Mouse (Mus musculus) CH12.LX (cell line): ENCODE measurements at regions not wholly inside any gene's neighbourhood (a gene's known extent, or its start where the extent isn't known, plus 50 kb on each side); places are given as distances from the start of the nearest gene placed in this dataset.

Experiments used
- DNase-seq: peaks from one replicate; pipeline ENCODE4 v3.0.0-alpha.2; 2013; ENCODE audit errors: extremely low read depth
- H3K27ac ChIP-seq: 2 replicates; pipeline ENCODE4 v1.5.1; 2012; ENCODE audit warnings: low read depth, mild to moderate bottlenecking, control low read depth, moderate library complexity; ENCODE audit not compliant: insufficient read depth
- H3K27me3 ChIP-seq: replicated peaks from 2 replicates; pipeline ENCODE3; 2012; ENCODE audit warnings: inconsistent platforms
- H3K36me3 ChIP-seq, 2 experiments: replicated peaks in 1 of 2; 2 replicates each; pipeline versions ENCODE3 to v1.6.1; 2012; ENCODE audit warnings: inconsistent platforms in 1 of 2, low read length in 1 of 2, mild to moderate bottlenecking in 1 of 2, mixed read lengths in 1 of 2, moderate library complexity in 1 of 2; ENCODE audit not compliant: control insufficient read depth in 1 of 2, insufficient read depth in 1 of 2
- H3K4me1 ChIP-seq, 2 experiments: 2 replicates each; pipeline ENCODE4 v1.6.1; 2012; ENCODE audit warnings: inconsistent platforms in 1 of 2, moderate library complexity in 1 of 2; ENCODE audit not compliant: insufficient read depth in 2 of 2, control insufficient read depth in 1 of 2
- H3K4me2 ChIP-seq: 2 replicates; pipeline ENCODE4 v1.6.1; 2012; ENCODE audit warnings: low read depth, mild to moderate bottlenecking, control low read depth; ENCODE audit not compliant: poor library complexity, insufficient read depth, severe bottlenecking
- H3K4me3 ChIP-seq, 3 experiments: fragments of 150-350 bp in 1 of 3; sonication (generic) in 1 of 3; replicated peaks in 1 of 3; 2 replicates each; pipeline versions ENCODE3 to v1.5.1; 2011 to 2012; ENCODE audit warnings: low read depth in 2 of 3, low read length in 2 of 3, mild to moderate bottlenecking in 2 of 3, moderate library complexity in 2 of 3, control low read depth in 1 of 3, improper control_type of control experiment in 1 of 3, inconsistent platforms in 1 of 3, mixed read lengths in 1 of 3; ENCODE audit not compliant: poor library complexity in 1 of 3
- H3K79me2 ChIP-seq: replicated peaks from 2 replicates; pipeline ENCODE4 v1.6.1; 2012; ENCODE audit warnings: mild to moderate bottlenecking, moderate library complexity; ENCODE audit not compliant: control insufficient read depth, poor library complexity, insufficient read depth, severe bottlenecking; ENCODE audit errors: extremely low read depth
- H3K9ac ChIP-seq: 2 replicates; pipeline ENCODE4 v1.6.1; 2012; ENCODE audit warnings: low read depth, mild to moderate bottlenecking, control low read depth, moderate library complexity; ENCODE audit not compliant: insufficient read depth
- H3K9me3 ChIP-seq: replicated peaks from 2 replicates; pipeline ENCODE3; 2012; ENCODE audit warnings: low read length, inconsistent platforms, mixed read lengths
- BHLHE40 ChIP-seq: IDR thresholded peaks from 2 replicates; pipeline ENCODE4 v1.6.1; 2011; ENCODE audit warnings: mild to moderate bottlenecking, low read depth, low read length, improper control_type of control experiment
- CHD2 ChIP-seq: IDR thresholded peaks from 2 replicates; pipeline ENCODE4 v1.6.1; 2011; ENCODE audit warnings: low read length, improper control_type of control experiment
- E2F4 ChIP-seq: IDR thresholded peaks from 2 replicates; pipeline ENCODE4 v1.6.1; 2011; ENCODE audit warnings: low read depth, low read length, improper control_type of control experiment; ENCODE audit not compliant: insufficient replicate concordance
- ELF1 ChIP-seq: IDR thresholded peaks from 2 replicates; pipeline ENCODE4 v1.6.1; 2014; ENCODE audit warnings: low read depth, mild to moderate bottlenecking, inconsistent platforms, low read length, improper control_type of control experiment
- EP300 ChIP-seq: IDR thresholded peaks from 2 replicates; pipeline ENCODE4 v1.6.1; 2011; ENCODE audit warnings: low read length, improper control_type of control experiment
- HCFC1 ChIP-seq: IDR thresholded peaks from 2 replicates; pipeline ENCODE4 v1.6.1; 2012; ENCODE audit warnings: low read depth, mild to moderate bottlenecking, inconsistent platforms, low read length, improper control_type of control experiment
- MAFK ChIP-seq: IDR thresholded peaks from 2 replicates; pipeline ENCODE4 v1.6.1; 2011; ENCODE audit warnings: low read length, improper control_type of control experiment; ENCODE audit not compliant: insufficient replicate concordance
- MAX ChIP-seq: IDR thresholded peaks from 2 replicates; pipeline ENCODE4 v1.6.1; 2011; ENCODE audit warnings: low read length, improper control_type of control experiment
- MEF2A ChIP-seq: IDR thresholded peaks from 2 replicates; pipeline ENCODE4 v1.6.1; 2014; ENCODE audit warnings: low read depth, mild to moderate bottlenecking, inconsistent platforms, low read length, improper control_type of control experiment, borderline replicate concordance
- MXI1 ChIP-seq: IDR thresholded peaks from 2 replicates; pipeline ENCODE4 v1.6.1; 2011; ENCODE audit warnings: mild to moderate bottlenecking, low read depth, low read length, improper control_type of control experiment
- MYC ChIP-seq: IDR thresholded peaks from 2 replicates; pipeline ENCODE4 v1.6.1; 2011; ENCODE audit warnings: low read depth, mild to moderate bottlenecking, improper control_type of control experiment, low read length
- NELFE ChIP-seq: IDR thresholded peaks from 2 replicates; pipeline ENCODE4 v1.6.1; 2011; ENCODE audit warnings: low read depth, low read length, improper control_type of control experiment
- NRF1 ChIP-seq: IDR thresholded peaks from 2 replicates; pipeline ENCODE4 v1.6.1; 2014; ENCODE audit warnings: low read depth, mild to moderate bottlenecking, inconsistent platforms, low read length, improper control_type of control experiment, moderate library complexity
- PAX5 ChIP-seq: IDR thresholded peaks from 2 replicates; pipeline ENCODE4 v1.6.1; 2012; ENCODE audit warnings: low read length, inconsistent platforms, mixed read lengths
- POLR2A ChIP-seq: IDR thresholded peaks from 2 replicates; pipeline ENCODE4 v1.6.1; 2011; ENCODE audit warnings: low read depth, mild to moderate bottlenecking, improper control_type of control experiment, low read length
- SIN3A ChIP-seq: IDR thresholded peaks from 2 replicates; pipeline ENCODE4 v1.6.1; 2012; ENCODE audit warnings: low read length, improper control_type of control experiment, inconsistent platforms
- TBP ChIP-seq: conservative IDR thresholded peaks from 2 replicates; pipeline ENCODE4 v1.6.1; 2011; ENCODE audit warnings: low read depth, low read length, improper control_type of control experiment
- TCF12 ChIP-seq: IDR thresholded peaks from 2 replicates; pipeline ENCODE4 v1.6.1; 2014; ENCODE audit warnings: low read depth, mild to moderate bottlenecking, inconsistent platforms, low read length, improper control_type of control experiment
- ZNF384 ChIP-seq: IDR thresholded peaks from 2 replicates; pipeline ENCODE4 v1.6.1; 2012; ENCODE audit warnings: low read depth, low read length, improper control_type of control experiment, inconsistent platforms
- dilution Hi-C: fragments of 300-500 bp; cut with MboI; formaldehyde crosslinking; loops from 2 replicates; pipeline ENCODE4 v1.14.3; 2020; ENCODE audit warnings: low sequenced_read_pairs; ENCODE audit not compliant: extremely low pct_unique_long_range_greater_than_20kb, extremely low pct_ligation_motif_present
- in situ Hi-C: fragments of 300-500 bp; cut with MboI; formaldehyde crosslinking; loops from 3 replicates; pipeline ENCODE4 v1.14.3; 2019; ENCODE audit warnings: low sequenced_read_pairs, low pct_ligation_motif_present, low pct_unique_long_range_greater_than_20kb, mixed read lengths

DNA sequence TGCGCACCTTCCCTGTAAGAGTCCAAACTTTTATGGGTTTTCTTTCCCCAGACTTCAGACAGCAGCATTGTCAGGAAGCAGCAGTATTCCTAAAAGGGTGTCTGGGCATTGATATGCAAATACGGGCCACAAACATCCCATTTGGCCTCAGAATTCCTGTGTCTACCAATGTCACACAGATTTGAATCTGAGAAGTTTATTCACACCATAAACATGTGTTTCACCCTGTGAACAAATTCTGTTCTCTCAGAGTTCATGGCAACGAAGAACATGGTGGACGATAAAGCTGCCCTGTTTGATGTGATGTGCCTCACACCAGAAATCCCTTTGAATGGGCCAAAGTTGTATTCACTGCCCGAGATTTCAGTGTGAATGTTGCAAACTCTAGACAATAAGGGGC lies 70.7 kb upstream of the Mad2l1 start:
- TF ChIP-seq BHLHE40 (no peak), TCF12 (no peak), E2F4 (no peak), PAX5 (no peak), POLR2A (no peak), MEF2A (no peak), ELF1 (no peak), TBP (no peak), EP300 (no peak), NRF1 (no peak), ZNF384 (no peak), CHD2 (no peak)
- peak overlapping the region in 1 of 3 experiments; percentile 32 for H3K4me3 ChIP-seq
- no peaks in the 10 kb centered on the region for H3K9me3 ChIP-seq
- no peak overlapping the region for H3K27ac ChIP-seq
- H3K79me2 ChIP-seq = no peaks in the 10 kb centered on the region
- in situ Hi-C loops (no loop called here), dilution Hi-C loops (no loop called here)
- H3K4me1 ChIP-seq = peaks cover 0 to 7% of the 10 kb centered on the region in 2 experiments; a peak in 2 of 4 replicates
- H3K4me2 ChIP-seq = peak overlapping the region; percentile 78; the same call in 1 of the 2 replicates
- DNase-seq = no peak
- H3K36me3 ChIP-seq = no peaks in the 10 kb centered on the region
- no peaks in the 10 kb centered on the region for H3K27me3 ChIP-seq
- peak overlapping the region; percentile 56 for H3K9ac ChIP-seq

DNA sequence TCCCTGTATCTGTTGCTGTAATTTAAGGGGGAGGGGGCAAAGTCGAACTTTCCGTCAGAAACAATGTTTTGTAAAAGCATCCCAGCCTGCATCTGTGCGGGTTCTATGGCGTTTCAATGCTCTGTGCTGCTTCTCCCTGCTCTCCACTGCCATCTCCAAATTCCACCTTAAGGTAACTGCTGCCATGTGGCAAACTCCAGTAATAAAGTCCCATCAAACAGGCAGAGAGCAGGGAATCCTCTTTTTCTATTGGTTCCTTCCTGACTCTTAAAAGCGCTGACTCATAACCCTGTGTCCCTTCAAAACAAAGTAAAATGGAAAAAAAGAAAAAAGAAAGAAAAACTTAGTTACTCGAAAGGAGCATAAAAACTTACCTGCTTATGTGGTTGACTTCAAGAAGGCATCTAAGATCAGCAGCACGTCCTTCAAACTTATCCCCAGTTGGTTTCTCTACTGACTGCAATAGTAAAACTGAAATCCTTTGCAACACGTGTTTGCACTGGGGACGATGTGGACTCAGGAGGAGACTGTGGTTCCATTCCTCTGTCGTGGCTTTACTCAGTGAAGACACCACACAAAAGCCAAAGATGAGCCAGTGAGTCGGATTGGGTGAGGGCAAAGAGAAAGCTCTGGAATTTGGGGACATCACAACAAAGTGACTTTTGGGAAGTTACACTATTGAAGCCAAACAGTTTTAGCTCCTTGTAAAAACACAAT lies 69.9 kb upstream of the Mad2l1 start:
- dilution Hi-C loops (no loop called here), in situ Hi-C loops (no loop called here)
- Histone ChIP-seq H3K4me1 (peaks cover 0 to 7% of the 10 kb centered on the region in 2 experiments; a peak in 3 of 4 replicates), H3K27ac (no peak overlapping the region), H3K4me3 (peak overlapping the region in 1 of 3 experiments; percentile 49), H3K4me2 (peak overlapping the region; percentile 95), H3K27me3 (no peaks in the 10 kb centered on the region), H3K36me3 (no peaks in the 10 kb centered on the region), H3K79me2 (no peaks in the 10 kb centered on the region), H3K9me3 (no peaks in the 10 kb centered on the region), H3K9ac (peak overlapping the region; percentile 56)
- peak; percentile 17 for DNase-seq
- TF ChIP-seq E2F4 (0 out of 2 replicates have a peak, but pooled peaks have one; percentile 47), MXI1 (peak; percentile 73; the same call in 1 of the 2 replicates), HCFC1 (no peak), NELFE (0 out of 2 replicates have a peak, but pooled peaks have one; percentile 16), MAX (peak; percentile 92), BHLHE40 (0 out of 2 replicates have a peak, but pooled peaks have one; percentile 35), TCF12 (peak; percentile 24; the same call in 1 of the 2 replicates), MYC (peak; percentile 77; the same call in 1 of the 2 replicates), SIN3A (no peak; the same call in 1 of the 2 replicates), MEF2A (no peak), ELF1 (no peak; the same call in 1 of the 2 replicates), MAFK (peak; percentile 80), POLR2A (0 out of 2 replicates have a peak, but pooled peaks have one; percentile 20)
